Comparison of ENCODE assay signal across 27 mouse cellular contexts in genomic region chr13:43585335-43585734, GRCm38 (mm10). TPM values are rescaled to one million over a fixed set of nuclear protein-coding genes. Genes with fewer than 3 reads are reported as not detected.
"Had no signal": no experiment of that assay in that cellular context is flagged by ENCODE, and none has a peak within 500 bp of the region (broad histone marks: within the 10 kb centered on the region; RNA-seq: fewer than 3 reads in every experiment).

No protein-coding gene starts in this region.

- H3K4me2 ChIP-seq: heart, embryonic 12.5 days; hindbrain, embryonic 13.5 days; hindbrain, embryonic 15.5 days; intestine, embryonic 15.5 days; limb, embryonic 12.5 days; liver, embryonic 11.5 days; liver, embryonic 13.5 days; liver, embryonic 15.5 days had no signal

- H3K36me3 ChIP-seq: heart, embryonic 10.5 days; heart, embryonic 12.5 days; hindbrain, embryonic 13.5 days; hindbrain, embryonic 15.5 days; intestine, embryonic 15.5 days; limb, embryonic 10.5 days; limb, embryonic 12.5 days; liver, embryonic 13.5 days; liver, embryonic 15.5 days had no signal

- ATAC-seq: hindbrain, postnatal 0 days; intestine, embryonic 15.5 days; intestine, postnatal 0 days; liver, postnatal 0 days had no signal

- H3K9me3 ChIP-seq: heart, embryonic 10.5 days; heart, embryonic 12.5 days; hindbrain, embryonic 13.5 days; hindbrain, embryonic 15.5 days; intestine, embryonic 15.5 days; limb, embryonic 10.5 days; liver, embryonic 13.5 days; liver, embryonic 15.5 days had no signal

- H3K4me3 ChIP-seq: heart, embryonic 10.5 days; heart, embryonic 12.5 days; hindbrain, embryonic 13.5 days; hindbrain, embryonic 15.5 days; intestine, embryonic 15.5 days; layer of hippocampus, adult 2 months; left cerebral cortex, adult 2 months; limb, embryonic 10.5 days; limb, embryonic 12.5 days; liver, embryonic 13.5 days; liver, embryonic 15.5 days had no signal

- DNase-seq: gastrocnemius, postnatal 14 days; gastrocnemius, postnatal 36 days; heart, adult 18-20 months; heart, postnatal 10 days; heart, postnatal 36 days; kidney, adult 18-20 months; kidney, adult 8-10 months; kidney, postnatal 10 days; kidney, postnatal 25 days; kidney, postnatal 4 days; liver; liver, embryonic 13.5 days; liver, postnatal 0 days had no signal

- H3K27ac ChIP-seq: heart, embryonic 10.5 days; hindbrain, embryonic 13.5 days; hindbrain, embryonic 15.5 days; hindbrain, postnatal 0 days; intestine, embryonic 15.5 days; left cerebral cortex, adult 2 months; limb, embryonic 10.5 days; limb, embryonic 12.5 days; liver, embryonic 13.5 days; liver, embryonic 15.5 days had no signal

- H3K4me1 ChIP-seq: heart, embryonic 12.5 days; hindbrain, embryonic 15.5 days; intestine, embryonic 15.5 days; liver, embryonic 13.5 days; liver, embryonic 15.5 days had no signal

- H3K27me3 ChIP-seq: heart, embryonic 12.5 days; hindbrain, embryonic 13.5 days; hindbrain, embryonic 15.5 days; intestine, embryonic 15.5 days; limb, embryonic 12.5 days; liver, embryonic 13.5 days; liver, embryonic 15.5 days had no signal

- H3K9ac ChIP-seq: heart, embryonic 12.5 days; hindbrain, embryonic 13.5 days; hindbrain, embryonic 15.5 days; intestine, embryonic 15.5 days; limb, embryonic 12.5 days; liver, embryonic 13.5 days; liver, embryonic 15.5 days; liver, postnatal 0 days had no signal

RNA-seq across cellular contexts. Expression of gene Rnf182, which starts 30.2 kb away (rescaled TPM):
- total RNA-seq: gastrocnemius, adult 18-20 months; heart, adult 18-20 months had no signal
- polyA plus RNA-seq: liver, embryonic 15.5 days; liver, postnatal 0 days had no signal
